Mouse (Mus musculus) kidney, postnatal 36 days (tissue): ENCODE measurements around the gene Car6.
A peak's percentile ranks its signal among the peaks of the same experiment; 100 is the strongest.

Experiments used
- DNase-seq, 2 experiments: peaks; one replicate each; pipeline ENCODE4 v3.0.0; 2021 to 2022; ENCODE audit warnings: mixed read lengths in 2 of 2

Gene Car6

GRCm38 (mm10) chr4:150178131-150178530, 23.0 kb downstream of the Car6 start:
- DNase-seq, result no peak

GRCm38 (mm10) chr4:150177122-150177521, 24.0 kb downstream of the Car6 start:
- no peak for DNase-seq

- peak; percentile 30 to 70 for DNase-seq
Observed at GRCm38 (mm10) chr4:150176535-150176934, 24.6 kb downstream of the Car6 start.

- no peak for DNase-seq
Observed at GRCm38 (mm10) chr4:150174027-150174426, 27.1 kb downstream of the Car6 start.

- peak; percentile 32 to 66 for DNase-seq
Observed at GRCm38 (mm10) chr4:150173281-150173680, 27.9 kb downstream of the Car6 start.

- no peak for DNase-seq
Observed at GRCm38 (mm10) chr4:150172107-150172506, 29.0 kb downstream of the Car6 start.

GRCm38 (mm10) chr4:150168406-150168805, 32.7 kb downstream of the Car6 start:
- DNase-seq, result no peak

GRCm38 (mm10) chr4:150164875-150165274, 36.3 kb downstream of the Car6 start:
- peak in 1 of 2 experiments; percentile 42 for DNase-seq

- no peak for DNase-seq
Observed at GRCm38 (mm10) chr4:150162561-150163169, 38.5 kb downstream of the Car6 start.

- no peak for DNase-seq
Observed at GRCm38 (mm10) chr4:150159458-150159857, 41.7 kb downstream of the Car6 start.

- peak; percentile 28 to 34 for DNase-seq
Observed at GRCm38 (mm10) chr4:150157348-150157882, 43.7 kb downstream of the Car6 start.

GRCm38 (mm10) chr4:150155731-150156130, 45.4 kb downstream of the Car6 start:
- no peak for DNase-seq

- no peak for DNase-seq
Observed at GRCm38 (mm10) chr4:150155301-150155700, 45.8 kb downstream of the Car6 start.

GRCm38 (mm10) chr4:150152483-150152882, 48.6 kb downstream of the Car6 start:
- no peak for DNase-seq

GRCm38 (mm10) chr4:150151045-150151444, 50.1 kb downstream of the Car6 start:
- no peak for DNase-seq

- DNase-seq, result no peak
Observed at GRCm38 (mm10) chr4:150146286-150146685, 54.8 kb downstream of the Car6 start.

GRCm38 (mm10) chr4:150144242-150144641, 56.9 kb downstream of the Car6 start:
- peak in 1 of 2 experiments; percentile 28 for DNase-seq

GRCm38 (mm10) chr4:150140346-150140745, 60.8 kb downstream of the Car6 start:
- DNase-seq, result no peak

- peak in 1 of 2 experiments; percentile 23 for DNase-seq
Observed at GRCm38 (mm10) chr4:150139090-150139489, 62.0 kb downstream of the Car6 start.

GRCm38 (mm10) chr4:150138084-150138543, 63.0 kb downstream of the Car6 start:
- DNase-seq, result peak; percentile 50 to 54

GRCm38 (mm10) chr4:150137368-150138083, 63.6 kb downstream of the Car6 start:
- no peak for DNase-seq
